Mouse (Mus musculus): ENCODE data around the gene Olfr715. TPM values are rescaled to one million over a fixed set of nuclear protein-coding genes. Genes with fewer than 3 reads are reported as not detected.

Gene Olfr715
- under 1 TPM; 0.06 to 0.18 TPM for polyA plus RNA-seq (2017; shearing (Covaris generic))

GRCm38 (mm10) chr7:107130983-107131382 lies at the start of gene Olfr715:
Gene Olfr715 (minus strand): TSS chr7:107131083.

GRCm38 (mm10) chr7:107166690-107167089 lies 35.8 kb upstream of the Olfr715 start, which contains the start of gene Nlrp14:
Gene Nlrp14 (plus strand): TSS chr7:107166990.

GRCm38 (mm10) chr7:107138027-107138426 lies 7.1 kb upstream of the Olfr715 start, which contains the start of gene Olfr716:
Gene Olfr716 (plus strand): TSS chr7:107138327.

GRCm38 (mm10) chr7:107110269-107110668 lies 20.6 kb downstream of the Olfr715 start, which contains the start of gene Olfr715b:
Gene Olfr715b (minus strand): TSS chr7:107110369.

GRCm38 (mm10) chr7:107092920-107093319 lies 38.0 kb downstream of the Olfr715 start, which contains the start of gene Olfr17:
Gene Olfr17 (plus strand): TSS chr7:107093220.

Other genes starting within 250 kb of the Olfr715 start
- under 1 TPM in 1 of 2 experiments, not detected in 1; 0.19 TPM for gene Olfr706, start 242.9 kb downstream of the Olfr715 start, polyA plus RNA-seq (2017; shearing (Covaris generic))
- gene Olfr707, start 229.8 kb downstream of the Olfr715 start, polyA plus RNA-seq (2017; shearing (Covaris generic)): under 1 TPM in 1 of 2 experiments, not detected in 1; 0.55 TPM
- gene Olfr1532-ps1, start 223.1 kb downstream of the Olfr715 start, polyA plus RNA-seq (2017; shearing (Covaris generic)): not detected
- gene Olfr709-ps1, start 198.9 kb downstream of the Olfr715 start, polyA plus RNA-seq (2017; shearing (Covaris generic)): under 1 TPM; 0.05 to 0.88 TPM
- gene Olfr710, start 182.8 kb downstream of the Olfr715 start, polyA plus RNA-seq (2017; shearing (Covaris generic)): not detected
- under 1 TPM in 1 of 2 experiments, not detected in 1; 0.04 TPM for gene Olfr6, start 167.1 kb downstream of the Olfr715 start, polyA plus RNA-seq (2017; shearing (Covaris generic))
- gene Olfr711, start 155.6 kb downstream of the Olfr715 start, polyA plus RNA-seq (2017; shearing (Covaris generic)): not detected
- gene Olfr2, start 125.0 kb downstream of the Olfr715 start, polyA plus RNA-seq (2017; shearing (Covaris generic)): under 1 TPM in 1 of 2 experiments, not detected in 1; 0.38 TPM
- not detected for gene Olfr713, start 99.9 kb downstream of the Olfr715 start, polyA plus RNA-seq (2017; shearing (Covaris generic))
- not detected for gene Olfr714, start 60.1 kb downstream of the Olfr715 start, polyA plus RNA-seq (2017; shearing (Covaris generic))
- under 1 TPM in 1 of 2 experiments, not detected in 1; 0.07 TPM for gene Olfr17, start 37.9 kb downstream of the Olfr715 start, polyA plus RNA-seq (2017; shearing (Covaris generic))
- gene Olfr715b, start 20.7 kb downstream of the Olfr715 start, polyA plus RNA-seq (2017; shearing (Covaris generic)): under 1 TPM in 1 of 2 experiments, not detected in 1; 0.15 TPM
- gene Olfr716, start 7.2 kb upstream of the Olfr715 start, polyA plus RNA-seq (2017; shearing (Covaris generic)): 1 to 10 TPM in 1 of 2 experiments, not detected in 1; 1.4 TPM
- gene Nlrp14, start 35.9 kb upstream of the Olfr715 start, polyA plus RNA-seq (2017; shearing (Covaris generic)): under 1 TPM; 0.11 to 0.44 TPM
- gene Rbmxl2, start 78.4 kb upstream of the Olfr715 start, polyA plus RNA-seq (2017; shearing (Covaris generic)): not detected
- under 1 TPM in 1 of 2 experiments, not detected in 1; 0.19 TPM for gene Syt9, start 239.6 kb upstream of the Olfr715 start, polyA plus RNA-seq (2017; shearing (Covaris generic))